Mouse (Mus musculus) right cerebral cortex, postnatal 14 days (tissue): ENCODE data around the gene Coq9.

ENCODE experiments used
- DNase-seq: peaks from one replicate; pipeline ENCODE4 v3.0.0; 2022

The Coq9 gene

GRCm38 (mm10) chr8:94837662-94838574, at the start of gene Coq9, which contains the start of gene Ciapin1:
TSS of gene Coq9 (plus strand) at chr8:94838321.
TSS of gene Ciapin1 (minus strand) at chr8:94838358.
- DNase-seq: peak; percentile 96

GRCm38 (mm10) chr8:94789256-94789955, 48.7 kb upstream of the Coq9 start:
- DNase-seq: no peak

- no peak for DNase-seq
Measured at GRCm38 (mm10) chr8:94794368-94794767, 43.8 kb upstream of the Coq9 start.

GRCm38 (mm10) chr8:94794782-94795181, 43.3 kb upstream of the Coq9 start:
- no peak for DNase-seq

GRCm38 (mm10) chr8:94800278-94800968, 37.7 kb upstream of the Coq9 start:
- DNase-seq: peak; percentile 67

- DNase-seq: peak; percentile 58
Measured at GRCm38 (mm10) chr8:94801293-94802095, 36.6 kb upstream of the Coq9 start.

GRCm38 (mm10) chr8:94802375-94802774, 35.7 kb upstream of the Coq9 start:
- no peak for DNase-seq

- no peak for DNase-seq
Measured at GRCm38 (mm10) chr8:94803551-94803950, 34.6 kb upstream of the Coq9 start.

GRCm38 (mm10) chr8:94804546-94805340, 33.4 kb upstream of the Coq9 start:
- no peak for DNase-seq

GRCm38 (mm10) chr8:94805811-94806210, 32.3 kb upstream of the Coq9 start:
- DNase-seq: no peak

GRCm38 (mm10) chr8:94807506-94807905, 30.6 kb upstream of the Coq9 start:
- DNase-seq: no peak

- no peak for DNase-seq
Measured at GRCm38 (mm10) chr8:94808372-94808771, 29.7 kb upstream of the Coq9 start.

- DNase-seq: no peak
Measured at GRCm38 (mm10) chr8:94810153-94810552, 28.0 kb upstream of the Coq9 start, which contains the start of gene Ccl17. TSS of gene Ccl17 (plus strand) at chr8:94810453.

GRCm38 (mm10) chr8:94810855-94811254, 27.3 kb upstream of the Coq9 start:
- DNase-seq: no peak

- DNase-seq: no peak
Measured at GRCm38 (mm10) chr8:94811654-94812053, 26.5 kb upstream of the Coq9 start.

- DNase-seq: peak; percentile 80
Measured at GRCm38 (mm10) chr8:94812645-94813098, 25.4 kb upstream of the Coq9 start.

GRCm38 (mm10) chr8:94814556-94814955, 23.6 kb upstream of the Coq9 start:
- no peak for DNase-seq

- DNase-seq: no peak
Measured at GRCm38 (mm10) chr8:94817933-94818332, 20.2 kb upstream of the Coq9 start.

GRCm38 (mm10) chr8:94819671-94820179, 18.4 kb upstream of the Coq9 start:
- no peak for DNase-seq

GRCm38 (mm10) chr8:94820553-94820952, 17.6 kb upstream of the Coq9 start:
- no peak for DNase-seq

GRCm38 (mm10) chr8:94821381-94821780, 16.7 kb upstream of the Coq9 start:
- no peak for DNase-seq
